Mouse (Mus musculus) lung, adult 2 months (tissue): ENCODE data around the gene Arl6ip1.

ENCODE experiments used
- CTCF ChIP-seq: fragments of 200-500 bp; IDR thresholded peaks from 2 replicates; pipeline ENCODE4 v1.5.1; 2011; ENCODE audit warnings: mild to moderate bottlenecking, low read length, control low read depth; ENCODE audit not compliant: insufficient read depth
- POLR2A ChIP-seq: fragments of 200-500 bp; IDR thresholded peaks from 2 replicates; pipeline ENCODE4 v1.6.1; 2011; ENCODE audit warnings: low read depth, mild to moderate bottlenecking, control low read depth, low read length, borderline replicate concordance; ENCODE audit errors: extremely low read depth

- no peak for TF ChIP-seq POLR2A
- TF ChIP-seq CTCF = no peak
These were observed 13.7 kb upstream of the Arl6ip1 start for GRCm38 (mm10) chr7:118143123-118143522.
